Mouse (Mus musculus) kidney, embryonic 14.5 days (tissue): ENCODE measurements around the gene Pola2. TPM values are rescaled to one million over a fixed set of nuclear protein-coding genes. Genes with fewer than 3 reads are reported as not detected.

Experiments
- ATAC-seq: fragments of 200-750 bp; cut with Nextera tagmentation; 2 replicates; pipeline ENCODE4 v1.8.0; 2017; ENCODE audit warnings: moderate number of reproducible peaks, mild to moderate bottlenecking, moderate TSS enrichment, moderate library complexity; ENCODE audit not compliant: low FRiP score, low TSS enrichment
- H3K27ac ChIP-seq: fragments of 300-500 bp; sonication (generic); 2 replicates; pipeline ENCODE4 v1.5.1; 2014; ENCODE audit warnings: low read depth, mild to moderate bottlenecking, low read length, moderate library complexity, mixed read lengths
- H3K27me3 ChIP-seq: fragments of 300-500 bp; sonication (generic); 2 replicates; pipeline ENCODE4 v1.6.1; 2014; ENCODE audit warnings: mild to moderate bottlenecking, low read length; ENCODE audit not compliant: control insufficient read depth, insufficient read depth
- H3K36me3 ChIP-seq: fragments of 300-500 bp; sonication (generic); 2 replicates; pipeline ENCODE4 v1.6.1; 2014; ENCODE audit warnings: low read length, mixed read lengths; ENCODE audit not compliant: control insufficient read depth, insufficient read depth
- H3K4me1 ChIP-seq: fragments of 300-500 bp; sonication (generic); 2 replicates; pipeline ENCODE4 v1.6.1; 2014; ENCODE audit warnings: low read length, mixed read lengths; ENCODE audit not compliant: control insufficient read depth, insufficient read depth
- H3K4me2 ChIP-seq: fragments of 300-500 bp; sonication (generic); replicated peaks from 2 replicates; pipeline ENCODE4 v1.6.1; 2014; ENCODE audit warnings: low read depth, mild to moderate bottlenecking, low read length
- H3K4me3 ChIP-seq: fragments of 300-500 bp; sonication (generic); 2 replicates; pipeline ENCODE4 v1.5.1; 2014; ENCODE audit warnings: mild to moderate bottlenecking, low read length
- H3K9ac ChIP-seq: fragments of 300-500 bp; sonication (generic); 2 replicates; pipeline ENCODE4 v1.6.1; 2014; ENCODE audit warnings: low read depth, mild to moderate bottlenecking, low read length, moderate library complexity
- H3K9me3 ChIP-seq: fragments of 300-500 bp; sonication (generic); 2 replicates; pipeline ENCODE4 v1.6.1; 2016; ENCODE audit warnings: low read length; ENCODE audit not compliant: control insufficient read depth
- WGBS: fragments of 180-500 bp; shearing (Covaris S2); extraction: QIAGEN DNeasy Blood & Tissue Kit; methylation state at CpG from one replicate; pipeline ENCODE4 v1.1.7; 2014; 5-methylcytosine and 5-hydroxymethylcytosine counted together
- polyA plus RNA-seq: library from polyadenylated mRNA; unstranded; fragments of >200 nt; fragmentation: Nextera tagmentation; extraction: Ambion mirVana; gene quantifications from 2 replicates; pipeline ENCODE4 v1.2.1, GENCODE M21; 2014

The Pola2 gene
- polyA plus RNA-seq, 1 experiment from 2014 or later = 95.3 TPM

GRCm38 (mm10) chr19:5945891-5946290, 18.1 kb downstream of the Pola2 start:
- peak overlapping the region; percentile 48; the same call in 1 of the 2 replicates for H3K27ac ChIP-seq
- no peak for ATAC-seq
- no peak overlapping the region for H3K4me2 ChIP-seq
- no peaks in the 10 kb centered on the region for H3K27me3 ChIP-seq
- H3K4me1 ChIP-seq = peaks cover 18% of the 10 kb centered on the region
- H3K9me3 ChIP-seq = no peaks in the 10 kb centered on the region
- H3K4me3 ChIP-seq = no peak overlapping the region
- H3K36me3 ChIP-seq = peaks cover 72% of the 10 kb centered on the region
- 70% methylated on average over 8 of the region's 8 CpGs for WGBS
- H3K9ac ChIP-seq = no peak overlapping the region

DNA sequence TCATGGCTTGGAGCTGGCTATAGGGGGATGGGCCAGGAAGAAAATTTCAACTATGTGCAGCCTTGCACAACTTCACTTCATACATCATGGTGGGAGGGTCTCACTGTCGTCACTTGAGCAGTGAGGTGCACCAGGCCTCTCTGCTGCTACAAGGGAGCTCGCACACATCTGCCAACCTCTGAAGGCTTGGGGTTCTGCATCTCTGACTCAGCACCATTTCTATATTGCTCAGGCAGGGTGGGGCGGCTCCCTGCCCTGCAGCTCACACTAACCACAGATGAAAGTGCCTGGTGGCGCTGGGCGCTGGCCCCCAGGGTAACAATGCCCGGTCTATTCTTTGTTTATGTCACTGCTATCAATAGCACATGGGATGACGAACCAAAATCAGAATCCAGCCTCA, 19.0 kb downstream of the Pola2 start:
- no peak overlapping the region for H3K4me2 ChIP-seq
- H3K9me3 ChIP-seq = no peaks in the 10 kb centered on the region
- 69% methylated on average over 7 of the region's 7 CpGs for WGBS
- H3K36me3 ChIP-seq = peaks cover 66% of the 10 kb centered on the region
- ATAC-seq = peak; percentile 65
- H3K4me3 ChIP-seq = no peak overlapping the region
- H3K9ac ChIP-seq = no peak overlapping the region
- H3K27ac ChIP-seq = peak overlapping the region; percentile 37; the same call in 1 of the 2 replicates
- H3K27me3 ChIP-seq = no peaks in the 10 kb centered on the region
- H3K4me1 ChIP-seq = peaks cover 18% of the 10 kb centered on the region

- H3K9me3 ChIP-seq = no peaks in the 10 kb centered on the region
- no peak overlapping the region for H3K27ac ChIP-seq
- H3K4me2 ChIP-seq = no peak overlapping the region
- no peak overlapping the region for H3K9ac ChIP-seq
- WGBS = 65% methylated on average over 8 of the region's 8 CpGs
- H3K36me3 ChIP-seq = peaks cover 65% of the 10 kb centered on the region
- ATAC-seq = no peak
- no peaks in the 10 kb centered on the region for H3K27me3 ChIP-seq
- peaks cover 23% of the 10 kb centered on the region for H3K4me1 ChIP-seq
- no peak overlapping the region for H3K4me3 ChIP-seq
Measured at GRCm38 (mm10) chr19:5944145-5944544, 19.9 kb downstream of the Pola2 start.

GRCm38 (mm10) chr19:5943404-5943803, 20.6 kb downstream of the Pola2 start:
- 92% methylated on average over 15 of the region's 15 CpGs for WGBS
- ATAC-seq = no peak
- H3K27ac ChIP-seq = no peak overlapping the region
- no peak overlapping the region for H3K4me3 ChIP-seq
- peaks cover 58% of the 10 kb centered on the region for H3K36me3 ChIP-seq
- no peaks in the 10 kb centered on the region for H3K27me3 ChIP-seq
- H3K4me1 ChIP-seq = peaks cover 23% of the 10 kb centered on the region
- no peaks in the 10 kb centered on the region for H3K9me3 ChIP-seq
- no peak overlapping the region for H3K4me2 ChIP-seq
- H3K9ac ChIP-seq = no peak overlapping the region

GRCm38 (mm10) chr19:5942581-5942980, 21.4 kb downstream of the Pola2 start:
- Histone ChIP-seq H3K4me2 (no peak overlapping the region), H3K4me1 (peaks cover 30% of the 10 kb centered on the region), H3K36me3 (peaks cover 50% of the 10 kb centered on the region), H3K9me3 (no peaks in the 10 kb centered on the region), H3K4me3 (no peak overlapping the region), H3K27ac (no peak overlapping the region), H3K27me3 (no peaks in the 10 kb centered on the region), H3K9ac (no peak overlapping the region)
- no peak for ATAC-seq
- WGBS = 92% methylated on average over 7 of the region's 7 CpGs

- peaks cover 33% of the 10 kb centered on the region for H3K4me1 ChIP-seq
- no peak overlapping the region for H3K9ac ChIP-seq
- no peaks in the 10 kb centered on the region for H3K27me3 ChIP-seq
- H3K4me2 ChIP-seq = no peak overlapping the region
- 88% methylated on average over 10 of the region's 10 CpGs for WGBS
- H3K9me3 ChIP-seq = no peaks in the 10 kb centered on the region
- H3K4me3 ChIP-seq = no peak overlapping the region
- H3K36me3 ChIP-seq = peaks cover 39% of the 10 kb centered on the region
- no peak for ATAC-seq
- H3K27ac ChIP-seq = peak overlapping the region; percentile 10; the same call in 1 of the 2 replicates
Measured at GRCm38 (mm10) chr19:5940656-5941055, 23.3 kb downstream of the Pola2 start.

DNA sequence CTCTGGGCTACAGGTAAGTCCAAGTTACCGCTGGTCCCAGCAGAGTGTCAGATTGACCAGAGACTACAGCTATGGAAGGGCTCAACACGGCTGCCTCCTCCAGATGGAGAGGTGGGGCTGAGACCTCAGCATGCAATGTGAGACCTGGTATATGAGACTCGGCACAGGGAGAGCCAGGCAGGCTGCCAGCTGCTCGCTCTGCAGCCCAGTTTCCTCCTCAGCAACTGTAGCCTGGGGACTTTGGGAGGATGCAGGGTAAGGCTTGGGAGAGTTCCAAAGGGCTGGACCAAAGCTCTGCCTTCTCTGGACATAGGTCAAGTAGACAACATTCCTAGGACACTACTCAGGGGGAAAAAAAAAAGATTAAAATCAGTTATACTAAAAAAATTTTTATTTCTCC, 23.8 kb downstream of the Pola2 start:
- Histone ChIP-seq H3K36me3 (peaks cover 34% of the 10 kb centered on the region), H3K4me3 (no peak overlapping the region), H3K9ac (no peak overlapping the region), H3K4me1 (peaks cover 33% of the 10 kb centered on the region), H3K27ac (peak overlapping the region; percentile 19; the same call in 1 of the 2 replicates), H3K27me3 (no peaks in the 10 kb centered on the region), H3K9me3 (no peaks in the 10 kb centered on the region), H3K4me2 (no peak overlapping the region)
- 47% methylated on average over 4 of the region's 4 CpGs for WGBS
- no peak for ATAC-seq

DNA sequence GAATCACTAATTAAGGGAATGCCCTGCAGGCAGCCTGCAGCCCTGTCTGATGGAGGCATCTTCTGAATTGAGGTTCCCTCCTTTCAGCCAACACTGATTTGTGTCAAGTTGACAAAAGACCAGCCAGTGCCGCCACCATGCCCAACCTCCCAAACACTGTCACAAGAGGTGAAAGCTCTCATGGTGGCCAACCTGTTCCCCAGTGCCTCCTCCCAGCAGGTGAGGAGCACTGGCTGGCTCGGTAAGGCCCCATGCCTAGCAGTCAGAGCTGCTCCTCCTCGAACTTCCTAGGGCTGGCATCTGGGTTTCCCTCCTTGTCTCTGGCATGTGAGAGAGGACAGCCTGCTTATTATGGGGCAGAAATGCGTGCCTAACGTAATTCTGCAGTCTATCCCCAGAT, 24.3 kb downstream of the Pola2 start:
- H3K27me3 ChIP-seq = no peaks in the 10 kb centered on the region
- ATAC-seq = no peak
- H3K4me3 ChIP-seq = no peak overlapping the region
- H3K4me2 ChIP-seq = no peak overlapping the region
- H3K36me3 ChIP-seq = peaks cover 33% of the 10 kb centered on the region
- H3K9me3 ChIP-seq = no peaks in the 10 kb centered on the region
- no peak overlapping the region for H3K9ac ChIP-seq
- peaks cover 33% of the 10 kb centered on the region for H3K4me1 ChIP-seq
- 89% methylated on average over 5 of the region's 5 CpGs for WGBS
- H3K27ac ChIP-seq = peak overlapping the region; percentile 19; the same call in 1 of the 2 replicates

- 88% methylated on average over 6 of the region's 6 CpGs for WGBS
- Histone ChIP-seq H3K36me3 (peaks cover 27% of the 10 kb centered on the region), H3K27ac (no peak overlapping the region), H3K9ac (no peak overlapping the region), H3K9me3 (no peaks in the 10 kb centered on the region), H3K27me3 (no peaks in the 10 kb centered on the region), H3K4me1 (peaks cover 28% of the 10 kb centered on the region), H3K4me3 (no peak overlapping the region), H3K4me2 (no peak overlapping the region)
- ATAC-seq = no peak
Measured at GRCm38 (mm10) chr19:5938516-5938915, 25.5 kb downstream of the Pola2 start.
